Mouse (Mus musculus) bone marrow macrophage, adult 2 months (primary cell): ENCODE results near the gene Morn5. TPM values are rescaled to one million over a fixed set of nuclear protein-coding genes. Genes with fewer than 3 reads are reported as not detected.

Source experiments
- H3K27ac ChIP-seq: 2 replicates; pipeline ENCODE4 v1.5.1; 2012; ENCODE audit warnings: low read depth, low read length; ENCODE audit not compliant: insufficient read depth
- H3K4me1 ChIP-seq: 2 replicates; pipeline ENCODE4 v1.6.1; 2012; ENCODE audit warnings: low read length; ENCODE audit not compliant: control insufficient read depth, insufficient read depth
- H3K4me3 ChIP-seq: 2 replicates; pipeline ENCODE4 v1.5.1; 2012; ENCODE audit warnings: mild to moderate bottlenecking, low read length, moderate library complexity; ENCODE audit not compliant: insufficient read depth
- CTCF ChIP-seq: IDR thresholded peaks from 2 replicates; pipeline ENCODE4 v1.5.1; 2012; ENCODE audit warnings: low read depth, mild to moderate bottlenecking, low read length, moderate library complexity
- POLR2A ChIP-seq: IDR thresholded peaks from 2 replicates; pipeline ENCODE4 v1.6.1; 2012; ENCODE audit warnings: mild to moderate bottlenecking, low read depth, low read length, borderline replicate concordance
- polyA plus RNA-seq: library from polyadenylated mRNA; stranded (reverse); fragments of >200 nt; gene quantifications from 2 replicates; pipeline ENCODE4 v1.2.4, GENCODE M21; 2012; ENCODE audit not compliant: missing spikeins, insufficient read depth, insufficient read length

The Morn5 gene
- not detected in 2 replicates for polyA plus RNA-seq

GRCm38 (mm10) chr2:36048748-36049566 lies at the start of gene Morn5, which contains the start of gene Ndufa8:
Morn5 (plus strand) TSS chr2:36049458.
Ndufa8 (minus strand) TSS chr2:36049406.
- H3K27ac ChIP-seq, result peak within 1 kb of the TSS; percentile 13; the same call in 1 of the 2 replicates
- H3K4me1 ChIP-seq, result peaks cover 15% of the 10 kb centered on the region
- TF ChIP-seq CTCF, result no peak
- 0 out of 2 replicates have a peak, but pooled peaks have one; percentile 12 for TF ChIP-seq POLR2A
- H3K4me3 ChIP-seq, result peak within 1 kb of the TSS; percentile 97

- Histone ChIP-seq H3K4me1 (peaks cover 8% of the 10 kb centered on the region), H3K4me3 (no peak overlapping the region), H3K27ac (no peak overlapping the region)
- TF ChIP-seq POLR2A (no peak), CTCF (no peak)
These were observed 48.9 kb upstream of the Morn5 start for GRCm38 (mm10) chr2:36000390-36000789.

- Histone ChIP-seq H3K4me3 (no peak overlapping the region), H3K4me1 (peaks cover 6% of the 10 kb centered on the region), H3K27ac (no peak overlapping the region)
- no peak for TF ChIP-seq CTCF
- TF ChIP-seq POLR2A, result no peak
These were observed 47.1 kb upstream of the Morn5 start for GRCm38 (mm10) chr2:36002188-36002587.

- TF ChIP-seq POLR2A, result no peak
- TF ChIP-seq CTCF, result peak; percentile 29; the same call in 1 of the 2 replicates
- Histone ChIP-seq H3K27ac (no peak overlapping the region), H3K4me1 (no peaks in the 10 kb centered on the region), H3K4me3 (no peak overlapping the region)
These were observed 41.2 kb upstream of the Morn5 start for GRCm38 (mm10) chr2:36008071-36008470.

GRCm38 (mm10) chr2:36009386-36009785 lies 39.9 kb upstream of the Morn5 start:
- TF ChIP-seq POLR2A, result no peak
- TF ChIP-seq CTCF, result peak; percentile 71
- Histone ChIP-seq H3K4me1 (no peaks in the 10 kb centered on the region), H3K27ac (no peak overlapping the region), H3K4me3 (no peak overlapping the region)

- Histone ChIP-seq H3K27ac (no peak overlapping the region), H3K4me1 (no peaks in the 10 kb centered on the region), H3K4me3 (no peak overlapping the region)
- TF ChIP-seq POLR2A (no peak), CTCF (no peak)
These were observed 38.7 kb upstream of the Morn5 start for GRCm38 (mm10) chr2:36010579-36010978.

- H3K4me3 ChIP-seq, result peak overlapping the region; percentile 24; the same call in 1 of the 2 replicates
- no peak for TF ChIP-seq POLR2A
- TF ChIP-seq CTCF, result no peak
These were observed 37.9 kb upstream of the Morn5 start for GRCm38 (mm10) chr2:36011331-36011825.

GRCm38 (mm10) chr2:36013010-36013409 lies 36.2 kb upstream of the Morn5 start:
- TF ChIP-seq POLR2A (no peak), CTCF (no peak)
- H3K4me3 ChIP-seq, result no peak overlapping the region
- H3K4me1 ChIP-seq, result no peaks in the 10 kb centered on the region
- H3K27ac ChIP-seq, result no peak overlapping the region

More at GRCm38 (mm10) chr2:36011331-36011825, 37.9 kb upstream of the Morn5 start:
- no peaks in the 10 kb centered on the region for H3K4me1 ChIP-seq
- no peak overlapping the region for H3K27ac ChIP-seq

GRCm38 (mm10) chr2:36021385-36022159 lies 27.7 kb upstream of the Morn5 start:
- TF ChIP-seq POLR2A, result no peak
- TF ChIP-seq CTCF, result no peak
- Histone ChIP-seq H3K4me1 (no peaks in the 10 kb centered on the region), H3K4me3 (no peak overlapping the region), H3K27ac (no peak overlapping the region)
